Mouse (Mus musculus): Measurements from ENCODE around the gene Sema4g. TPM values are rescaled to one million over a fixed set of nuclear protein-coding genes. Genes with fewer than 3 reads are reported as not detected.

The Sema4g gene
- total and polyA plus RNA-seq, 3 experiments = 0.15 to 0.47 TPM; not detected in 1

GRCm38 (mm10) chr19:45014981-45015402 lies 26.1 kb downstream of the Sema4g start:
- DNase-seq (ENCODE audit: low read depth, low spot score) = peak; percentile 70
- H3K27me3 ChIP-seq (ENCODE audit: control insufficient read depth in 1 of 2, insufficient read depth in 2 of 2, low read length in 2 of 2) = no peaks in the 10 kb centered on the region
- peaks cover 0 to 7% of the 10 kb centered on the region in 2 experiments; a peak in 2 of 4 replicates for H3K36me3 ChIP-seq (ENCODE audit: control insufficient read depth in 1 of 2, insufficient read depth in 2 of 2, low read length in 2 of 2)
- peak overlapping the region; percentile 69 to 93 for H3K4me3 ChIP-seq (ENCODE audit: control insufficient read depth in 1 of 2, insufficient read depth in 1 of 2, low read depth in 2 of 2, low read length in 2 of 2)
- peak; percentile 28; the same call in 1 of the 2 replicates for TF ChIP-seq NELFE (IDR thresholded peaks at IDR 0.05; ENCODE audit: low read depth, low read length)
- no peak for TF ChIP-seq USF2 (IDR thresholded peaks at IDR 0.05; ENCODE audit: borderline replicate concordance in 1 of 2, insufficient read depth in 1 of 2, low read depth in 1 of 2, low read length in 2 of 2)
- TF ChIP-seq SIN3A (IDR thresholded peaks at IDR 0.05; ENCODE audit: low read length) = 0 out of 2 replicates have a peak, but pooled peaks have one; percentile 11
- TF ChIP-seq HCFC1 (IDR thresholded peaks at IDR 0.05; ENCODE audit: low read depth, low read length) = 0 out of 2 replicates have a peak, but pooled peaks have one; percentile 19
- TF ChIP-seq RAD21 (IDR thresholded peaks at IDR 0.05; ENCODE audit: low read depth, low read length) = no peak
- TF ChIP-seq MAZ (IDR thresholded peaks at IDR 0.05; ENCODE audit: low read depth, low read length) = peak; percentile 68; the same call in 1 of the 2 replicates
- H3K9ac ChIP-seq (ENCODE audit: control insufficient read depth, low read depth, low read length, poor library complexity, severe bottlenecking) = peak overlapping the region; percentile 63
- H3K27ac ChIP-seq (ENCODE audit: control insufficient read depth, low read depth, low read length) = peak overlapping the region; percentile 75
- no peaks in the 10 kb centered on the region for H3K9me3 ChIP-seq (replicated peaks; ENCODE audit: insufficient read depth, low read length)
- H3K79me2 ChIP-seq (ENCODE audit: control insufficient read depth, insufficient read depth, low read length, poor library complexity) = no peaks in the 10 kb centered on the region; the same call in 1 of the 2 replicates
- peaks cover 6 to 12% of the 10 kb centered on the region in 2 experiments for H3K4me1 ChIP-seq (ENCODE audit: control insufficient read depth in 1 of 2, insufficient read depth in 2 of 2, low read length in 2 of 2)

- Histone ChIP-seq H3K27ac (ENCODE audit: control insufficient read depth, low read depth, low read length) (peak overlapping the region; percentile 67), H3K27me3 (ENCODE audit: control insufficient read depth in 1 of 2, insufficient read depth in 2 of 2, low read length in 2 of 2) (no peaks in the 10 kb centered on the region), H3K9ac (ENCODE audit: control insufficient read depth, low read depth, low read length, poor library complexity, severe bottlenecking) (peak overlapping the region; percentile 63), H3K9me3 (replicated peaks; ENCODE audit: insufficient read depth, low read length) (no peaks in the 10 kb centered on the region), H3K4me1 (ENCODE audit: control insufficient read depth in 1 of 2, insufficient read depth in 2 of 2, low read length in 2 of 2) (peaks cover 6 to 12% of the 10 kb centered on the region in 2 experiments), H3K79me2 (ENCODE audit: control insufficient read depth, insufficient read depth, low read length, poor library complexity) (no peaks in the 10 kb centered on the region; the same call in 1 of the 2 replicates), H3K4me3 (ENCODE audit: control insufficient read depth in 1 of 2, insufficient read depth in 1 of 2, low read depth in 2 of 2, low read length in 2 of 2) (peak overlapping the region; percentile 69 to 93), H3K36me3 (ENCODE audit: control insufficient read depth in 1 of 2, insufficient read depth in 2 of 2, low read length in 2 of 2) (peaks cover 0 to 7% of the 10 kb centered on the region in 2 experiments; a peak in 2 of 4 replicates)
- DNase-seq (ENCODE audit: low read depth, low spot score) = peak; percentile 89
- TF ChIP-seq USF1 (IDR thresholded peaks at IDR 0.05; ENCODE audit: low read depth, low read length) = peak; percentile 94
- TF ChIP-seq NRF1 (IDR thresholded peaks at IDR 0.05; ENCODE audit: insufficient read depth, low read depth, low read length, poor library complexity, severe bottlenecking) = no peak
- TF ChIP-seq CHD2 (IDR thresholded peaks at IDR 0.05; ENCODE audit: low read length) = no peak
- TF ChIP-seq MXI1 (IDR thresholded peaks at IDR 0.05; ENCODE audit: low read depth, low read length) = peak; percentile 95
- no peak for TF ChIP-seq GATA1 (IDR thresholded peaks at IDR 0.05; ENCODE audit: low read depth, low read length)
- TF ChIP-seq ZMIZ1 (IDR thresholded peaks at IDR 0.05; ENCODE audit: low read depth, low read length) = peak; percentile 29; the same call in 1 of the 2 replicates
- no peak for TF ChIP-seq ZNF384 (IDR thresholded peaks at IDR 0.05; ENCODE audit: low read depth, low read length)
- TF ChIP-seq POLR2A (IDR thresholded peaks at IDR 0.05; ENCODE audit: control insufficient read depth in 1 of 2, insufficient read depth in 1 of 2, low read depth in 1 of 2, low read length in 2 of 2, poor library complexity in 1 of 2) = peak in 1 of 2 experiments; percentile 21; a peak in 1 of 4 replicates
- no peak; the same call in 1 of the 2 replicates for TF ChIP-seq ELF1 (IDR thresholded peaks at IDR 0.05; ENCODE audit: low read depth, low read length)
- no peak for TF ChIP-seq POLR2AphosphoS2 (IDR thresholded peaks at IDR 0.05; ENCODE audit: low read length)
- TF ChIP-seq EP300 (IDR thresholded peaks at IDR 0.05; ENCODE audit: low read depth in 1 of 2, low read length in 2 of 2) = no peak
- TF ChIP-seq MAZ (IDR thresholded peaks at IDR 0.05; ENCODE audit: low read depth, low read length) = peak; percentile 39; the same call in 1 of the 2 replicates
- TF ChIP-seq RCOR1 (IDR thresholded peaks at IDR 0.05; ENCODE audit: low read depth, low read length) = no peak
- no peak for TF ChIP-seq ZKSCAN1 (IDR thresholded peaks at IDR 0.05; ENCODE audit: low read depth, low read length)
- TF ChIP-seq E2F4 (IDR thresholded peaks at IDR 0.05; ENCODE audit: borderline replicate concordance, low read depth, low read length) = no peak
- peak; percentile 82 for TF ChIP-seq ETS1 (IDR thresholded peaks at IDR 0.05; ENCODE audit: low read depth, low read length)
- no peak for TF ChIP-seq CHD1 (IDR thresholded peaks at IDR 0.05; ENCODE audit: low read depth, low read length)
- no peak for TF ChIP-seq JUND (IDR thresholded peaks at IDR 0.05; ENCODE audit: low read depth, low read length)
- no peak for TF ChIP-seq TAL1 (IDR thresholded peaks at IDR 0.05; ENCODE audit: low read length)
- TF ChIP-seq POLR2AphosphoS5 (IDR thresholded peaks at IDR 0.05; ENCODE audit: borderline replicate concordance, low read depth, low read length) = peak; percentile 74; the same call in 1 of the 2 replicates
- TF ChIP-seq TBP (IDR thresholded peaks at IDR 0.05; ENCODE audit: low read depth, low read length) = no peak
- TF ChIP-seq KAT2A (conservative IDR thresholded peaks at IDR 0.05; ENCODE audit: low read depth, low read length) = no peak
- TF ChIP-seq MYC (IDR thresholded peaks at IDR 0.05; ENCODE audit: low read depth, low read length) = peak; percentile 73
- peak; percentile 34 for TF ChIP-seq NELFE (IDR thresholded peaks at IDR 0.05; ENCODE audit: low read depth, low read length)
- TF ChIP-seq MAX (IDR thresholded peaks at IDR 0.05; ENCODE audit: low read length) = peak; percentile 91
These were observed 26.8 kb downstream of the Sema4g start for GRCm38 (mm10) chr19:45015518-45016281.
